Mouse (Mus musculus) ES-E14 (cell line): ENCODE data around the gene Dnajc9.

Experiments
- CHD2 ChIP-seq: IDR thresholded peaks from 2 replicates; pipeline ENCODE4 v1.6.1; 2014; ENCODE audit warnings: mild to moderate bottlenecking, low read depth, low read length, inconsistent platforms
- HCFC1 ChIP-seq: IDR thresholded peaks from 2 replicates; pipeline ENCODE4 v1.6.1; 2012; ENCODE audit warnings: low read length, inconsistent platforms, borderline replicate concordance; ENCODE audit not compliant: insufficient read depth
- MAFK ChIP-seq: IDR thresholded peaks from 2 replicates; pipeline ENCODE4 v1.6.1; 2014; ENCODE audit warnings: mild to moderate bottlenecking, low read depth, low read length, inconsistent platforms; ENCODE audit not compliant: insufficient read depth
- ZC3H11A ChIP-seq: IDR thresholded peaks from 2 replicates; pipeline ENCODE4 v1.6.1; 2012; ENCODE audit warnings: low read depth, mild to moderate bottlenecking, inconsistent platforms, low read length, borderline replicate concordance
- ZNF384 ChIP-seq: IDR thresholded peaks from 2 replicates; pipeline ENCODE4 v1.6.1; 2012; ENCODE audit warnings: low read depth, low read length, inconsistent platforms

GRCm38 (mm10) chr14:20436976-20437375, 48.3 kb upstream of the Dnajc9 start:
- TF ChIP-seq ZC3H11A (no peak), CHD2 (no peak), MAFK (no peak), ZNF384 (no peak), HCFC1 (no peak)
